19 mouse cellular contexts compared by ENCODE assay signal in the genomic region with DNA sequence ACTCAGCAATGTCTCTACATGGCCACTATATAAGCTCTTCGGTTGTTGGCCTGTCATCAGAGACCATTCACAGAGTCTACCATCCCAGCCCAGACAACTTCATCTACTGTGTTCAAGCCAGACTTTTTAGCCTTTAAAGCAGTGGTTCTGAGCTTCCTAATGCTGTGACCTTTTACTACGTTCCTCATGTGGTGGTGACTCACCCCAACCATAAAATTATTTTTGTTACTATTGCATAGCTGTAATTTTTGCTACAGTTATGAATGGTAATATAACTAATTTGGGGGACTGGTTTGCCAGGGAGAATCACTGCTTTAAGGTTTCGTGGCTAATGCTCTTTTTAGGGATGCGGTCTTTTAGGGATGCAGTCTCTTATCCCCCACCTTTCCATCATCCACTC. TPM values are rescaled to one million over a fixed set of nuclear protein-coding genes. Genes with fewer than 3 reads are reported as not detected.
A peak's percentile ranks its signal among the peaks of the same experiment; 100 is the strongest.
DNase-seq lines count a peak whose midpoint lies in the region; ATAC-seq and TF ChIP-seq lines count a peak whose summit lies in the region.
"Had no signal": no experiment of that assay in that cellular context is flagged by ENCODE, and none has a peak within 500 bp of the region (broad histone marks: within the 10 kb centered on the region; RNA-seq: fewer than 3 reads in every experiment).

No protein-coding gene starts in this region.

- H3K27ac ChIP-seq in embryonic fibroblast, embryonic 13.5 days (ENCODE audit: insufficient read depth, low read length) = peak overlapping the region; percentile 95
- no peak overlapping the region for H3K27ac ChIP-seq in forebrain, embryonic 11.5 days (ENCODE audit: low read depth, low read length)
- H3K27ac ChIP-seq: embryonic facial prominence, embryonic 15.5 days; forebrain, embryonic 12.5 days; heart, embryonic 13.5 days had no signal

- no peaks in the 10 kb centered on the region for H3K27me3 ChIP-seq in myocyte (ENCODE audit: control insufficient read depth, insufficient read depth, insufficient read length)
- H3K27me3 ChIP-seq in forebrain, embryonic 11.5 days (ENCODE audit: control insufficient read depth, insufficient read depth, low read length) = no peaks in the 10 kb centered on the region
- H3K27me3 ChIP-seq: embryonic facial prominence, embryonic 15.5 days; forebrain, embryonic 12.5 days had no signal

- TF ChIP-seq POLR2A in embryonic fibroblast, embryonic 13.5 days (IDR thresholded peaks at IDR 0.05; ENCODE audit: low read depth, low read length) = no peak
- no peak for TF ChIP-seq POLR2A in myocyte (IDR thresholded peaks at IDR 0.05; ENCODE audit: insufficient read length, low read depth)

- no peak for TF ChIP-seq CTCF in embryonic fibroblast, embryonic 13.5 days (IDR thresholded peaks at IDR 0.05; ENCODE audit: borderline replicate concordance, insufficient read depth, low read length)

- H3K4me1 ChIP-seq in embryonic fibroblast, embryonic 13.5 days (ENCODE audit: control insufficient read depth, insufficient read depth, low read length) = peaks cover 23% of the 10 kb centered on the region
- H3K4me1 ChIP-seq in forebrain, embryonic 11.5 days (replicated peaks; ENCODE audit: control insufficient read depth, insufficient read depth, low read length) = 0 out of 2 replicates have a peak, but pooled peaks cover 1% of the 10 kb centered on the region

- ATAC-seq in forebrain, embryonic 11.5 days (replicated peaks; ENCODE audit: low FRiP score) = no peak
- ATAC-seq: forebrain, embryonic 16.5 days; hindbrain, embryonic 16.5 days had no signal

- no peak overlapping the region for H3K9ac ChIP-seq in forebrain, embryonic 11.5 days (ENCODE audit: low read length)
- H3K9ac ChIP-seq: embryonic facial prominence, embryonic 15.5 days; forebrain, embryonic 12.5 days; heart, embryonic 13.5 days had no signal

- DNase-seq in 3134 (ENCODE audit: extremely low read depth, insufficient read length, low spot score) (peak; percentile 54), 416B (ENCODE audit: low read depth) (peak; percentile 37)
- DNase-seq in forebrain, embryonic 11.5 days (ENCODE audit: low spot score) = no peak
- DNase-seq in frontal cortex, postnatal 25 days (ENCODE audit: low spot score in 2 of 2) = no peak
- DNase-seq: adrenal gland, postnatal 14 days; cerebellum, adult 2 months; cerebellum, postnatal 14 days; embryo, embryonic 11 days; gastrocnemius, postnatal 14 days; heart, postnatal 36 days; kidney, adult 11 months had no signal

- H3ac ChIP-seq in myocyte (ENCODE audit: control insufficient read depth, insufficient read length) = no peak overlapping the region

- H3K79me2 ChIP-seq in myocyte (ENCODE audit: control insufficient read depth, insufficient read depth) = no peaks in the 10 kb centered on the region

- no peaks in the 10 kb centered on the region for H3K9me3 ChIP-seq in forebrain, embryonic 11.5 days (ENCODE audit: control insufficient read depth, low read length)
- H3K9me3 ChIP-seq: embryonic facial prominence, embryonic 15.5 days; forebrain, embryonic 12.5 days; G1E; heart, embryonic 13.5 days had no signal

- H3K4me3 ChIP-seq in embryonic fibroblast, embryonic 13.5 days (ENCODE audit: insufficient read depth, low read length) = no peak overlapping the region
- no peak overlapping the region for H3K4me3 ChIP-seq in myocyte
- H3K4me3 ChIP-seq in forebrain, embryonic 11.5 days (ENCODE audit: low read depth, low read length) = no peak overlapping the region
- H3K4me3 ChIP-seq: embryonic facial prominence, embryonic 15.5 days; forebrain, embryonic 12.5 days; heart, embryonic 13.5 days had no signal

- H3K4me2 ChIP-seq in myocyte (ENCODE audit: low read depth) = peak overlapping the region; percentile 79
- H3K4me2 ChIP-seq in forebrain, embryonic 11.5 days (ENCODE audit: low read depth, low read length, severe bottlenecking) = no peak overlapping the region
- H3K4me2 ChIP-seq: embryonic facial prominence, embryonic 15.5 days; forebrain, embryonic 12.5 days; heart, embryonic 13.5 days had no signal

- H3K36me3 ChIP-seq in myocyte (ENCODE audit: control insufficient read depth, insufficient read depth) = no peaks in the 10 kb centered on the region
- H3K36me3 ChIP-seq in forebrain, embryonic 11.5 days (ENCODE audit: control insufficient read depth, insufficient read depth, low read length) = no peaks in the 10 kb centered on the region
- H3K36me3 ChIP-seq: embryonic facial prominence, embryonic 15.5 days; forebrain, embryonic 12.5 days; G1E; heart, embryonic 13.5 days had no signal

- 90% methylated on average over 4 of the region's 4 CpGs for WGBS in forebrain, embryonic 11.5 days

TF ChIP-seq in myocyte, 11 proteins besides CTCF, POLR2A, EP300 and RAD21:
- TF ChIP-seq CEBPB (IDR thresholded peaks at IDR 0.05; ENCODE audit: insufficient read depth, poor library complexity, severe bottlenecking) (peak; percentile 45; the same call in 1 of the 2 replicates), POLR2AphosphoS2 (IDR thresholded peaks at IDR 0.05; ENCODE audit: insufficient read length, low read depth) (no peak)

RNA-seq across cellular contexts. Expression of gene Pik3r5, which starts 14.0 kb away (rescaled TPM):
- 0.86 and 1.3 TPM in 2 replicates for polyA plus RNA-seq in embryonic fibroblast, embryonic 13.5 days (2011; ENCODE audit: insufficient read length, low read depth, missing spikeins)
- 0.22 TPM for polyA plus RNA-seq in myocyte (2012; fragmentation: generic; extraction: Trizol)
- 0.81 and 1.2 TPM in 2 replicates for polyA plus RNA-seq in forebrain, embryonic 11.5 days (2014; fragmentation: Nextera tagmentation; extraction: Ambion mirVana)

RNA-seq across cellular contexts. Expression of gene Ntn1, which starts 45.3 kb away (rescaled TPM):
- polyA plus RNA-seq in embryonic fibroblast, embryonic 13.5 days (2011; ENCODE audit: insufficient read length, low read depth, missing spikeins) = 3.7 and 6.1 TPM in 2 replicates
- 15.6 TPM for polyA plus RNA-seq in myocyte (2012; fragmentation: generic; extraction: Trizol)
- polyA plus RNA-seq in forebrain, embryonic 11.5 days (2014; fragmentation: Nextera tagmentation; extraction: Ambion mirVana) = 4.8 and 6.2 TPM in 2 replicates
- polyA plus RNA-seq: G1E had no signal

RNA-seq across cellular contexts. Expression of gene Pik3r6, which starts 56.9 kb away (rescaled TPM):
- polyA plus RNA-seq in embryonic fibroblast, embryonic 13.5 days (2011; ENCODE audit: insufficient read length, low read depth, missing spikeins) = not detected in 2 replicates
- polyA plus RNA-seq in myocyte (2012; fragmentation: generic; extraction: Trizol) = 0.05 TPM
- polyA plus RNA-seq in forebrain, embryonic 11.5 days (2014; fragmentation: Nextera tagmentation; extraction: Ambion mirVana) = 1.6 and 1.9 TPM in 2 replicates

Comparison
In these comparisons a context has a peak if more than half of its experiments do, and no peak if none do; other contexts are left out.
1. DNase-seq: peak in 3134 (single experiment) and 416B (single experiment); none in forebrain, embryonic 11.5 days (single experiment) and frontal cortex, postnatal 25 days (0 of 2).